Mouse (Mus musculus) retina, postnatal 7 days (tissue): ENCODE measurements around the gene Mup19.
"Not testable (repeated sequence)": the region's sequence is repeated elsewhere in the genome, so short reads cannot be mapped to it uniquely, and the experiment has no call there.

Experiments
- DNase-seq: peaks from one replicate; pipeline ENCODE4 v3.0.0-alpha.2; 2012; ENCODE audit warnings: low read depth, low spot score

Gene Mup19

DNA sequence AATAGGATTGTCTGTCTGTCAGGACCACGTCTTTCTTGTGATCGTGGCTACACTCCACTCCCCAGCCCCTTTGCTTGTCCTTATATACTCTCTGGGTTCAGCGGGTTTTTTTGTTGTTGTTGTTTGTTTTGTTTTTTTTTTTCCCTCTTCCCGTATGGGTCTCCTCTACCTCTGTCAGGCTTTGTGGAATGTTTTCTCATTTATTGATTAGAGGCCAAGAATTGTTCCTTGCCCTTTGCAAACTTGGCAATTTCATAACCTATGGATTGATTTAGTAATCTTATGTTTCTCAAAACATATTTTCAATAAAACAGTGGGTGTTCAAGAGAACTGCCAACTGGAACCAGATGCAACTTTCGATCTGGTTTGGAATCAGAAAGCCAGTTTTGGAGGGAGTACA, at the start of gene Mup19:
Gene Mup19, minus strand, starts transcription at position 101 of the 400 bp plus-strand sequence.
- not testable (repeated sequence) for DNase-seq

DNA sequence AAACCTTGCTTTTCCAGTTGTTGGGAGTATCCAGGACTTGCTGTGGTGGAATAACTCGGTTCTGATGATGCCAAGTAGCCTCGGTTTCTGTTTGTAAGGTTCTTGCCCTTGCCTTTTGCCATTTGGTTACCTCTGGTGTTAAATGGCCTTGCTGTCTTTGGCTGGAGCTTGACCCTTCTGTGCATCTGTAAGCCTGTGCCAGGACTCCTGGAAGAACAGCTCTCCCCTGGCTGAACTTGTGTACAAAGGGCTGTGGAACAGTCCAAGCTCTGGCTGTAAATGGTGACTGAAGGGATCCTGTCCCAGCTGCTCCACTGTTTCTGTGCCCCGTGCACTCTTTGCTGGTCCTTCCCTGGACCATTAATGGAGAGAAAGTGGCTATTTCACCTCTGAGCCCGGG, 47.1 kb upstream of the Mup19 start:
- DNase-seq: no peak

DNA sequence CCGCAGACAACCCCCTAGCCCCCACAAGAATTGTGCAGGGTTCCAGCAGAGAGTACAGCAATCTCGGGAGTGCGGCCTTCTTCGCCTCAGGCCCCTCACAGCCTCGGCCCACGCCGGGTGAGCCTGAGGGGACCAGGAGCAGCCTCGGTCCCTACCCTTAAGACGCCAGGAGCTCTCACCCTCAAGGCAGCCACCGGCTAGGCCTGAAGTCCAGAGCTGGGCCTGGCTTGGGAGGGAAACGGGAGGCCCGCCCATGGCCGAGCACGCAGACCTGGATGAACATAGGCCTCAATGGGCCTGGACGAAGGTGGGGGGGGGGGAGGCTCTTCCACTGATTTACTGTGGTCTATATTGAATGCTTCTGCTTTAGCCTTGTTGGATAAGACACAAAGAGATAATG, 41.1 kb upstream of the Mup19 start:
- no peak for DNase-seq

DNA sequence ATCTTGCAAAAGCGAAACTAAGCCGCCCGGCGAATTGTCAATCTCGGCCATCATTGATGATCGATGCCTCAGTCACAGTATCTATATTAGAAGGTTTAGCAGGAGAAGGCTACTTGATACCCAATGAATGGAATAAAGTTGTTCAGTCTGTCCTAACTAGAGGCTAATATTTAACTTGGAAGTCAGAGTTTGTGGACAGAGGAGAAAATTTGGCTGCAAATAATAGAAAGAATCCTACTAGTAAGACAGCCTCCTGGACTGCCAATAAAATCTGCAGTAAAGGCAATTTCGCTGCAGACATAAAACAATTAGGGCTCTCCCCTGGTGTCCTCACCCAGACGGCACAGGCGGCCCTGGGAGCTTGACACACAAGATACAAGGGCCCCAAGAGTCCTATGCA, 40.5 kb upstream of the Mup19 start:
- not testable (repeated sequence) for DNase-seq

DNA sequence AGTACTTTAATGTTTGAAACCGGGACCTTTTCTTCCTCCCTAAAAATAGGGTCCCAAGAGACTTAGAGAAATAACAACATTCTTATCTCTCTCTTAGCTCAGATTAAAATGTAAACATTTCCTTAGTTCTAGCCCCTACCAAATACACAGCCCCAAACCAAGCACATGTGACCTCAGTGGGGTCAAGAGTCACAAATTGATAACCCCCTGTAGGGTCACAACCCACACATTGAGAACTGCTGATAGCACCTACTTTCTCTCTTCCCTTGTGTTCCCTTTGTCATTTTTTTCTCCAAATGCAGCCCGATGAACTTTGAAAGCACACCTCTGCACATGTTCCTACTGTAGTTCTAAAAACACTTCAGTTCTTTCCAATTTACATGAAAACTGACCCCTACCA, 33.5 kb upstream of the Mup19 start:
- DNase-seq: no peak

DNA sequence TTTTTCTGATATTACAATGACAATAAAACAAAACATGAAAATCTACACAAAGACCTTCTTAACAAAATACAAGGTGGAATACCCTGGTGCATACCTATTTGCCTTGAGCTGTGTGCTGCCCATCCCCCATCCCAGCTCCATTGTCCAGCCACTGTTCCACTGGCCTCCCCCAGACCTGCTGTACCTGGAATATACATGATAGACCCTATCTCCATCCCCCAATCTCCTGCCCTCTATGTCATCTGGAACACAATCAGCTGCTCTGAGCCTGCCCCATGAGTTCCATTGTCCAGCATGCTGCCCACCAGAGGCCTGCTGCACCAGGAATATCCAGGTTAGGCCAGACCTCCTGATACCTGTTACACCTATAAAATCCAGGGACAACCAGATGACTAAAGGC, 31.4 kb upstream of the Mup19 start:
- DNase-seq: no peak

DNA sequence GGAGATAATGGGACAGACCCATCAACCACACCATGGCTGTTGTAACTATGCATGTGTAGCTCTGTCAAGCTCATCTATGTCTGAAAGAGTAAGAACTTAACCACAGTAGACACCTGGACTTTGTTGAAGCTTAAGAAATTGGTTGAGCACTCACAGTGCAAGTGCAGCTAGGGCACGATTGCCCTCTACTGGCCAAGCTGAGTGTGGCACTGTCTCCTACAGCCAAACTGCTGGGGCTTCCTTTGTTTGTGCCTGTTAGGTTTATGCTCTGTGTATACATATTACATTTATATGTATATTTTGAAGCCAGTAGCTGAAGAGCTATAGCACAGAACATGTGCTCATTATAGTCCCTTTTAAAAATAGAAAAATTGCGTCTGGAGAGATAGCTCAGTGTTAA, 29.1 kb upstream of the Mup19 start:
- DNase-seq: not testable (repeated sequence)

DNA sequence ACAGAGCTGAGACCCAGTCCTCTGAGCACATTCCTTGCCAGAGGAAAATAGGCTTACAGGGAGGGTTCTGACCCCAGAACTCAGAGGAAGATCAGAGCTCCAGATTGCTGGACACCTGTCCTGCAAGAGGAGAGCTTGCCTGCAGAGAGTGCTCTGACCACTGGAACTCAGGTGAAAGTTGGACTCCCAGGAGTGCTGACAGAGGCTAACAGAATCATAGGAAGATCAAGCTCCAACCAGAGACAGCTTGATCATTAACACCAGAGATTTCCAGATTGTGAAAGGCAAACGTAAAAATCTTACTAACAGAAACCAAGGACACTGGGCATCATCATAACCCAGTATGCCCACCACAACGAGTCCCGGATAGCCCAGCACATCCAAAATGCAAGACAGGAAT, 26.9 kb upstream of the Mup19 start:
- not testable (repeated sequence) for DNase-seq

DNA sequence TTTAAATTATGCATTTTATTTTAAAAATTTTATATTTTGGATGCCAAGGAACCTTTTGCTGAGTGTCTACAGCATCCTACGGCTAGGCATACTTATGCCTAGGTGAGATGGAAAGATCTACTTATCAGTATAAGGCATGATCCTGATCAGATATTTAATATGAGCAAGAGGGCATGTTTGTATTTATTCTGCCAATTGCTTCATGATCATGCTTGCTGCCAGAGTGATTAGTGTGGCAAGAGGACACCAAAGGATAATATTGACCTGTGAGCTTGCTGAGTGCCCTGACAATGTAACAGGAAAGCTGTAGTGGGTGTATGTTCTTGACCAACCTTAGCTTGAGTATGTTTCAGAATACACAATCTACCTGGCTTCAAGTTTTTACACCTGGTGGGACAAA, 7.6 kb upstream of the Mup19 start:
- DNase-seq: not testable (repeated sequence)

DNA sequence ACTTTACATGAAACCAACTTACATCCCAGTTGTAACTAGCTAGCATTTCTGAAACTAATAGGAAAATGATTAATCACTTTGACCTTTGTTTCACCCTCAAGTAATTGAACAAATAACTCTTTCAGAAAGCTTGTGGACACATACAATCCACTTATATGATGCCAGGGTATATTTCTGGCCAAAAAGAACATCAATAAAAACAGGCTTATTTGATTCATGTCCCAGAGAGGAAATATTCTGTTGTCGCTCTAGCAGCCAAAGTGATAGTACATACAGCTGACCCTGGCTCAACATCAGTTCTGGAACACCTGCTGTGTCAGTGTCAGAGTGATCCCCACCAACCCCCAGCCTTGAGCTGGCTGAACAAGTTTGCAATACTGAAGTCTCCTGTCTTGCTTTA, 2.2 kb upstream of the Mup19 start:
- not testable (repeated sequence) for DNase-seq
